ENCODE assay signal across 9 mouse cellular contexts in genomic region chr15:78988499-78988971, GRCm38 (mm10). TPM values are rescaled to one million over a fixed set of nuclear protein-coding genes. Genes with fewer than 3 reads are reported as not detected.
A peak's percentile ranks its signal among the peaks of the same experiment; 100 is the strongest.
DNase-seq lines count a peak whose midpoint lies in the region; ATAC-seq and TF ChIP-seq lines count a peak whose summit lies in the region.
"Had no signal": no experiment of that assay in that cellular context is flagged by ENCODE, and none has a peak within 500 bp of the region (broad histone marks: within the 10 kb centered on the region; RNA-seq: fewer than 3 reads in every experiment).

No protein-coding gene starts in this region.

- no peak for TF ChIP-seq CTCF in liver, postnatal 0 days (IDR thresholded peaks at IDR 0.05; ENCODE audit: low read depth)

- peaks cover 35% of the 10 kb centered on the region for H3K36me3 ChIP-seq in intestine, embryonic 16.5 days (ENCODE audit: control insufficient read depth, insufficient read depth, low read length)
- H3K36me3 ChIP-seq in liver, postnatal 0 days (replicated peaks; ENCODE audit: insufficient read depth, low read length) = peaks cover 45% of the 10 kb centered on the region

- WGBS in intestine, embryonic 16.5 days = 74% methylated on average over 14 of the region's 14 CpGs
- WGBS in liver, postnatal 0 days (ENCODE audit: insufficient replicate concordance) = 82% methylated on average over 14 of the region's 14 CpGs

- no peaks in the 10 kb centered on the region for H3K9me3 ChIP-seq in intestine, embryonic 16.5 days (ENCODE audit: control insufficient read depth, low read length)
- no peaks in the 10 kb centered on the region for H3K9me3 ChIP-seq in liver, postnatal 0 days (ENCODE audit: low read length)
- H3K9me3 ChIP-seq: megakaryocyte, embryonic 14.5 days had no signal

- H3K9ac ChIP-seq in intestine, embryonic 16.5 days (ENCODE audit: low read depth, low read length) = peak overlapping the region; percentile 6; the same call in 1 of the 2 replicates
- H3K9ac ChIP-seq in liver, postnatal 0 days (replicated peaks) = no peak overlapping the region

- no peak for ATAC-seq in intestine, embryonic 16.5 days
- no peak for ATAC-seq in liver, postnatal 0 days

- no peak for TF ChIP-seq EP300 in liver, postnatal 0 days (IDR thresholded peaks at IDR 0.05; ENCODE audit: low read depth)

- H3K27me3 ChIP-seq in intestine, embryonic 16.5 days (replicated peaks; ENCODE audit: control insufficient read depth, insufficient read depth, low read length) = no peaks in the 10 kb centered on the region
- no peaks in the 10 kb centered on the region for H3K27me3 ChIP-seq in liver, postnatal 0 days (ENCODE audit: insufficient read depth, low read length)
- H3K27me3 ChIP-seq: megakaryocyte, embryonic 14.5 days had no signal

- no peak overlapping the region for H3K4me3 ChIP-seq in intestine, embryonic 16.5 days (ENCODE audit: low read length)
- no peak overlapping the region for H3K4me3 ChIP-seq in liver, postnatal 0 days (ENCODE audit: low read depth, low read length)
- H3K4me3 ChIP-seq: megakaryocyte, embryonic 14.5 days had no signal

- H3K4me1 ChIP-seq in intestine, embryonic 16.5 days (ENCODE audit: control insufficient read depth, insufficient read depth, low read length) = peaks cover 22% of the 10 kb centered on the region
- peaks cover 17% of the 10 kb centered on the region for H3K4me1 ChIP-seq in liver, postnatal 0 days (ENCODE audit: insufficient read depth)

- H3K4me2 ChIP-seq in intestine, embryonic 16.5 days (ENCODE audit: low read depth, low read length) = no peak overlapping the region
- no peak overlapping the region for H3K4me2 ChIP-seq in liver, postnatal 0 days (ENCODE audit: low read depth, low read length)

- peak; percentile 85 to 88 for DNase-seq in adrenal gland, adult 18-20 months (ENCODE audit: low spot score in 2 of 2)
- peak; percentile 99 for DNase-seq in cerebellum, adult 11 months
- peak; percentile 45 to 58 for DNase-seq in gastrocnemius, adult 8-10 months (ENCODE audit: low spot score in 2 of 2)
- peak; percentile 60 to 88 for DNase-seq in left cerebral cortex, adult 8-10 months (ENCODE audit: low spot score in 2 of 2)
- peak; percentile 66 for DNase-seq in ovary, postnatal 14 days (ENCODE audit: low spot score)
- DNase-seq in B cell, adult 2 months = no peak
- DNase-seq in liver, postnatal 0 days = no peak

- H3K27ac ChIP-seq in intestine, embryonic 16.5 days (ENCODE audit: low read length) = 0 out of 2 replicates have a peak overlapping the region, but pooled peaks have one; percentile 8
- H3K27ac ChIP-seq in liver, postnatal 0 days (ENCODE audit: low read depth) = no peak overlapping the region

RNA-seq across cellular contexts. Expression of gene H1f0, which starts 39.7 kb away (rescaled TPM):
- 100 to 1,000 TPM in 1 of 2 experiments, 10 to 100 TPM in 1; 86.2 to 101 TPM for total RNA-seq in adrenal gland, adult 18-20 months (2021)
- 100 to 1,000 TPM in 1 of 4 experiments, 10 to 100 TPM in 3; 84.7 to 103 (median 92.1) TPM for total RNA-seq in gastrocnemius, adult 8-10 months (2022)
- 438 and 456 TPM in 2 replicates for polyA plus RNA-seq in intestine, embryonic 16.5 days (2015; fragmentation: Nextera tagmentation; extraction: Ambion mirVana)
- 10 to 100 TPM; 84.9 to 94.2 (median 89.5) TPM for total RNA-seq in left cerebral cortex, adult 8-10 months (2022)
- polyA plus RNA-seq in liver, postnatal 0 days (2015; fragmentation: Nextera tagmentation; extraction: Ambion mirVana) = 125 and 140 TPM in 2 replicates

RNA-seq across cellular contexts. Expression of gene Triobp, which starts 41.0 kb away (rescaled TPM):
- total RNA-seq in adrenal gland, adult 18-20 months (2021) = 100 to 1,000 TPM in 1 of 2 experiments, 10 to 100 TPM in 1; 97.1 to 105 TPM
- 10 to 100 TPM; 38.3 to 69.6 (median 41.9) TPM for total RNA-seq in gastrocnemius, adult 8-10 months (2022)
- 54.3 and 58.7 TPM in 2 replicates for polyA plus RNA-seq in intestine, embryonic 16.5 days (2015; fragmentation: Nextera tagmentation; extraction: Ambion mirVana)
- total RNA-seq in left cerebral cortex, adult 8-10 months (2022) = 10 to 100 TPM; 10.8 to 16.3 (median 11.7) TPM
- 11.9 and 12.7 TPM in 2 replicates for polyA plus RNA-seq in liver, postnatal 0 days (2015; fragmentation: Nextera tagmentation; extraction: Ambion mirVana)

RNA-seq across cellular contexts. Expression of gene Galr3, which starts 53.1 kb away (rescaled TPM):
- total RNA-seq in adrenal gland, adult 18-20 months (2021) = under 1 TPM in 1 of 2 experiments, not detected in 1; 0.27 TPM
- total RNA-seq in gastrocnemius, adult 8-10 months (2022) = not detected
- polyA plus RNA-seq in intestine, embryonic 16.5 days (2015; fragmentation: Nextera tagmentation; extraction: Ambion mirVana) = 1.8 and 2.3 TPM in 2 replicates
- under 1 TPM in 3 of 4 experiments, not detected in 1; 0.30 to 0.72 (median 0.37) TPM for total RNA-seq in left cerebral cortex, adult 8-10 months (2022)
- polyA plus RNA-seq in liver, postnatal 0 days (2015; fragmentation: Nextera tagmentation; extraction: Ambion mirVana) = 0.08 and 0.16 TPM in 2 replicates

RNA-seq across cellular contexts. Expression of gene Nol12, which starts 53.8 kb away (rescaled TPM):
- 10 to 100 TPM; 41.2 to 47.0 TPM for total RNA-seq in adrenal gland, adult 18-20 months (2021)
- 10 to 100 TPM; 24.0 to 31.2 (median 28.1) TPM for total RNA-seq in gastrocnemius, adult 8-10 months (2022)
- 38.1 and 43.7 TPM in 2 replicates for polyA plus RNA-seq in intestine, embryonic 16.5 days (2015; fragmentation: Nextera tagmentation; extraction: Ambion mirVana)
- 10 to 100 TPM; 35.8 to 43.5 (median 39.9) TPM for total RNA-seq in left cerebral cortex, adult 8-10 months (2022)
- 20.3 and 21.5 TPM in 2 replicates for polyA plus RNA-seq in liver, postnatal 0 days (2015; fragmentation: Nextera tagmentation; extraction: Ambion mirVana)

Comparison
In these comparisons a context has a peak if more than half of its experiments do, and no peak if none do; other contexts are left out.
1. DNase-seq: peak in adrenal gland, adult 18-20 months (2 of 2), cerebellum, adult 11 months (single experiment), gastrocnemius, adult 8-10 months (2 of 2), left cerebral cortex, adult 8-10 months (2 of 2) and ovary, postnatal 14 days (single experiment); none in B cell, adult 2 months (0 of 2) and liver, postnatal 0 days (single experiment).